Mouse (Mus musculus) hindbrain, postnatal 0 days (tissue): ENCODE measurements around the gene Psmd8. TPM values are rescaled to one million over a fixed set of nuclear protein-coding genes. Genes with fewer than 3 reads are reported as not detected.

Source experiments
- ATAC-seq: fragments of 200-750 bp; cut with Nextera tagmentation; 2 replicates; pipeline ENCODE4 v1.8.0; 2017; ENCODE audit warnings: mild to moderate bottlenecking, moderate TSS enrichment, moderate library complexity
- DNase-seq: peaks from one replicate; pipeline ENCODE4 v3.0.0-alpha.2; 2015; ENCODE audit warnings: low spot score
- H3K27ac ChIP-seq: fragments of 300-500 bp; sonication (generic); 2 replicates; pipeline ENCODE4 v1.5.1; 2014; ENCODE audit warnings: mild to moderate bottlenecking
- H3K27me3 ChIP-seq: fragments of 300-500 bp; sonication (generic); 2 replicates; pipeline ENCODE4 v1.6.1; 2014; ENCODE audit warnings: low read length, mixed read lengths; ENCODE audit not compliant: insufficient read depth
- H3K36me3 ChIP-seq: fragments of 300-500 bp; sonication (generic); 2 replicates; pipeline ENCODE4 v1.6.1; 2014; ENCODE audit warnings: low read length, mixed read lengths; ENCODE audit not compliant: insufficient read depth
- H3K4me1 ChIP-seq: fragments of 300-500 bp; sonication (generic); 2 replicates; pipeline ENCODE4 v1.6.1; 2014; ENCODE audit warnings: antibody characterized with exemption, low read length, mixed read lengths; ENCODE audit not compliant: insufficient read depth
- H3K4me2 ChIP-seq: fragments of 300-500 bp; sonication (generic); 2 replicates; pipeline ENCODE4 v1.6.1; 2014; ENCODE audit warnings: low read depth, mild to moderate bottlenecking, low read length, moderate library complexity, mixed read lengths
- H3K4me3 ChIP-seq: fragments of 300-500 bp; sonication (generic); 2 replicates; pipeline ENCODE4 v1.5.1; 2014; ENCODE audit warnings: low read length
- H3K9ac ChIP-seq: fragments of 300-500 bp; sonication (generic); replicated peaks from 2 replicates; pipeline ENCODE4 v1.6.1; 2014; ENCODE audit warnings: mild to moderate bottlenecking, low read length, moderate library complexity, mixed read lengths
- H3K9me3 ChIP-seq: fragments of 300-500 bp; sonication (generic); 2 replicates; pipeline ENCODE4 v1.6.1; 2016; ENCODE audit warnings: low read length, mixed read lengths
- CTCF ChIP-seq: IDR thresholded peaks from 2 replicates; pipeline ENCODE4 v1.5.1; 2016; ENCODE audit warnings: antibody characterized with exemption, control low read depth, low read depth
- WGBS: fragments of 180-500 bp; shearing (Covaris S2); extraction: QIAGEN DNeasy Blood & Tissue Kit; methylation state at CpG from one replicate; pipeline ENCODE4 v1.1.7; 2014; 5-methylcytosine and 5-hydroxymethylcytosine counted together
- polyA plus RNA-seq: library from polyadenylated mRNA; unstranded; fragments of >200 nt; fragmentation: Nextera tagmentation; extraction: Ambion mirVana; gene quantifications from 2 replicates; pipeline ENCODE4 v1.2.1, GENCODE M21; 2015
- total RNA-seq: library from RNA; depleted of rRNA; stranded (reverse); fragments of >200 nt; gene quantifications from 2 replicates; pipeline ENCODE4 v1.2.3, GENCODE M21; 2014

Psmd8 gene
- total and polyA plus RNA-seq, 2 experiments from 2014 or later: 285 to 320 TPM

- Histone ChIP-seq H3K27me3 (no peaks in the 10 kb centered on the region), H3K36me3 (peaks cover 7% of the 10 kb centered on the region), H3K27ac (peak overlapping the region; percentile 62; the same call in 1 of the 2 replicates), H3K9me3 (no peaks in the 10 kb centered on the region), H3K4me3 (peak overlapping the region; percentile 49), H3K4me2 (peak overlapping the region; percentile 85), H3K9ac (no peak overlapping the region), H3K4me1 (peaks cover 10% of the 10 kb centered on the region)
- TF ChIP-seq CTCF: no peak
- no peak for DNase-seq
- no peak for ATAC-seq
- 45% methylated on average over 5 of the region's 5 CpGs for WGBS
Measured at GRCm38 (mm10) chr7:29180854-29181236, 344 bp upstream of the Psmd8 start.

GRCm38 (mm10) chr7:29179323-29179722 is 1.2 kb downstream of the Psmd8 start:
- no peak for TF ChIP-seq CTCF
- H3K9ac ChIP-seq: peak overlapping the region; percentile 73
- H3K4me2 ChIP-seq: peak overlapping the region; percentile 85
- 0 out of 2 replicates have a peak, but pooled peaks cover under 1% of the 10 kb centered on the region for H3K27me3 ChIP-seq
- H3K36me3 ChIP-seq: peaks cover 22% of the 10 kb centered on the region
- no peak overlapping the region for H3K27ac ChIP-seq
- ATAC-seq (no peak), DNase-seq (no peak)
- 59% methylated on average over 7 of the region's 7 CpGs for WGBS
- peak overlapping the region; percentile 49 for H3K4me3 ChIP-seq
- peaks cover 10% of the 10 kb centered on the region for H3K4me1 ChIP-seq
- H3K9me3 ChIP-seq: no peaks in the 10 kb centered on the region

- Histone ChIP-seq H3K9ac (no peak overlapping the region), H3K9me3 (no peaks in the 10 kb centered on the region), H3K4me1 (peaks cover 10% of the 10 kb centered on the region), H3K4me3 (no peak overlapping the region), H3K27me3 (peaks cover 12% of the 10 kb centered on the region; the same call in 1 of the 2 replicates), H3K27ac (no peak overlapping the region), H3K36me3 (peaks cover 32% of the 10 kb centered on the region), H3K4me2 (no peak overlapping the region)
- no peak for DNase-seq
- 85% methylated on average over 4 of the region's 4 CpGs for WGBS
- TF ChIP-seq CTCF: peak; percentile 37; the same call in 1 of the 2 replicates
- ATAC-seq: no peak
Measured at GRCm38 (mm10) chr7:29178106-29178505, 2.4 kb downstream of the Psmd8 start.

- 43% methylated on average over 29 of the region's 32 CpGs for WGBS
- ATAC-seq: no peak
- no peak for TF ChIP-seq CTCF
Measured at GRCm38 (mm10) chr7:29172390-29173016, 8.0 kb downstream of the Psmd8 start.

GRCm38 (mm10) chr7:29171562-29172097 is 8.9 kb downstream of the Psmd8 start:
- no peak for DNase-seq
- H3K9ac ChIP-seq: peak overlapping the region; percentile 17; the same call in 1 of the 2 replicates

More at GRCm38 (mm10) chr7:29172390-29173016, 8.0 kb downstream of the Psmd8 start:
- peaks cover 12% of the 10 kb centered on the region for H3K4me1 ChIP-seq
- DNase-seq: no peak
- H3K27ac ChIP-seq: no peak overlapping the region
- no peak overlapping the region for H3K4me3 ChIP-seq
- H3K9ac ChIP-seq: no peak overlapping the region
- no peak overlapping the region for H3K4me2 ChIP-seq
- peaks cover 26% of the 10 kb centered on the region; the same call in 1 of the 2 replicates for H3K27me3 ChIP-seq
- no peaks in the 10 kb centered on the region for H3K9me3 ChIP-seq
- peaks cover 37% of the 10 kb centered on the region for H3K36me3 ChIP-seq

GRCm38 (mm10) chr7:29170755-29171561 is 9.5 kb downstream of the Psmd8 start:
- DNase-seq (no peak), ATAC-seq (no peak)
- peak overlapping the region; percentile 80 for H3K4me3 ChIP-seq
- peaks cover 31% of the 10 kb centered on the region for H3K36me3 ChIP-seq
- peak overlapping the region; percentile 83 for H3K4me2 ChIP-seq
- no peak overlapping the region for H3K27ac ChIP-seq
- no peak for TF ChIP-seq CTCF
- peaks cover 26% of the 10 kb centered on the region; the same call in 1 of the 2 replicates for H3K27me3 ChIP-seq
- H3K4me1 ChIP-seq: peaks cover 12% of the 10 kb centered on the region
- under 1% methylated on average over 42 of the region's 43 CpGs for WGBS
- H3K9ac ChIP-seq: peak overlapping the region; percentile 17; the same call in 1 of the 2 replicates
- no peaks in the 10 kb centered on the region for H3K9me3 ChIP-seq

More at GRCm38 (mm10) chr7:29171562-29172097, 8.9 kb downstream of the Psmd8 start:
- no peak overlapping the region for H3K27ac ChIP-seq
- peak overlapping the region; percentile 80 for H3K4me3 ChIP-seq
- H3K4me2 ChIP-seq: peak overlapping the region; percentile 83
- peaks cover 37% of the 10 kb centered on the region for H3K36me3 ChIP-seq
- H3K9me3 ChIP-seq: no peaks in the 10 kb centered on the region
- no peak for ATAC-seq
- no peak for TF ChIP-seq CTCF
- peaks cover 26% of the 10 kb centered on the region; the same call in 1 of the 2 replicates for H3K27me3 ChIP-seq
- WGBS: 12% methylated on average over 34 of the region's 34 CpGs
- H3K4me1 ChIP-seq: peaks cover 12% of the 10 kb centered on the region
